Mouse (Mus musculus) CH12.LX (cell line): Measurements from ENCODE around the gene Acoxl.

ENCODE experiments used
- CTCF ChIP-seq, 2 experiments: IDR thresholded peaks in 1 of 2; conservative IDR thresholded peaks in 1 of 2; 2 replicates each; pipeline ENCODE4 v1.5.1; 2011 to 2012; ENCODE audit warnings: low read depth in 2 of 2, low read length in 2 of 2, improper control_type of control experiment in 1 of 2, inconsistent platforms in 1 of 2, mild to moderate bottlenecking in 1 of 2, moderate library complexity in 1 of 2
- GABPA ChIP-seq: IDR thresholded peaks from 2 replicates; pipeline ENCODE4 v1.6.1; 2012; ENCODE audit warnings: low read depth, low read length, improper control_type of control experiment, inconsistent platforms; ENCODE audit not compliant: insufficient replicate concordance
- MAX ChIP-seq: IDR thresholded peaks from 2 replicates; pipeline ENCODE4 v1.6.1; 2011; ENCODE audit warnings: low read length, improper control_type of control experiment
- NRF1 ChIP-seq: IDR thresholded peaks from 2 replicates; pipeline ENCODE4 v1.6.1; 2014; ENCODE audit warnings: low read depth, mild to moderate bottlenecking, inconsistent platforms, low read length, improper control_type of control experiment, moderate library complexity
- TCF12 ChIP-seq: IDR thresholded peaks from 2 replicates; pipeline ENCODE4 v1.6.1; 2014; ENCODE audit warnings: low read depth, mild to moderate bottlenecking, inconsistent platforms, low read length, improper control_type of control experiment
- ZNF384 ChIP-seq: IDR thresholded peaks from 2 replicates; pipeline ENCODE4 v1.6.1; 2012; ENCODE audit warnings: low read depth, low read length, improper control_type of control experiment, inconsistent platforms

DNA sequence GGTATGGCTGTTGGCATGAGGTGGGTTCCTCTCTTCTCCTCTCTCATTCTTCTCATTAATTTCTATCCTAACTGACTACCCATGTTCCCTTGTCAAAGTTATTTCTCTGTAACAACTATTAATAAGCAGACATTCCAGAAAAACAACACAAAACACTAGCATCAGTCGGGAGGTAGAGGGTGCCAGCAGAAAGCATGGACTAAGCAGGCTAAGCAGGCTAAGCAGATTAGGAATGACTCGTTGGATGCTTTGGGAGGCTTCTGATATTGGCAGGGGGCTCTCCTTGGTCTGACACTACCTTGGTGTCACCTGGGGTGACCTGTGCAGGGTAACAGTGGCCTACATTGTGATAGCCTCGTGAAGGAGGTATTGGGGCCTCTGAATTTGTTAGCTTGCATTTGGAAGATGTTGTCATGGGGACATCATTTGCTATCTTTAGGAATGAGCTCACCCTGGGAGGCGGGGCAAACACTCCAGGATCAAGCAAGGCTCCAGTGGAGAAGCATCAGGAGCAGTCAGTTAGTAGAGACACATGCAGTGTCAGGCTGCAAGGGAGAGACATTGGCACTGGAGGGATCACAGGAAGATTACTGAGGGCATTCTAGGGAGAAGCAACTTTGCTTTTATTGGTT lies 123.2 kb downstream of the Acoxl start:
- TF ChIP-seq GABPA (no peak), NRF1 (no peak), CTCF (conservative IDR thresholded peaks at IDR 0.05 in 1 of 2, IDR thresholded peaks at IDR 0.05 in 1 of 2; ENCODE audit: low read depth in 2 of 2, low read length in 2 of 2) (no peak), TCF12 (no peak), MAX (no peak), ZNF384 (no peak)
